Mouse (Mus musculus) layer of hippocampus, postnatal 10 days (tissue): ENCODE measurements around the gene Zfp180. TPM values are rescaled to one million over a fixed set of nuclear protein-coding genes. Genes with fewer than 3 reads are reported as not detected.
A peak's percentile ranks its signal among the peaks of the same experiment; 100 is the strongest.
"Not testable (repeated sequence)": the region's sequence is repeated elsewhere in the genome, so short reads cannot be mapped to it uniquely, and the experiment has no call there.

Source experiments
- DNase-seq, 2 experiments: peaks; one replicate each; pipeline ENCODE4 v3.0.0; 2021; ENCODE audit warnings: low spot score in 2 of 2
- long read RNA-seq: library from polyadenylated mRNA; stranded (forward); transcript quantifications from one replicate; pipeline ENCODE4 v2.0.0, GENCODE M21; 2023
- total RNA-seq, 2 experiments: library from RNA; stranded (reverse); gene quantifications; 2 replicates each; pipeline ENCODE4 v1.2.3; 2021

Zfp180 gene
- 10 to 100 TPM; 31.3 to 31.4 TPM for total RNA-seq
- long read RNA-seq, transcript Zfp180-201 (5 exons, 3,901 nt), result major isoform, 5 of 10 reads
- long read RNA-seq, partial matches to known transcripts, result 0 of 10 reads
- long read RNA-seq, other reads (novel, unspliced or antisense), result 5 of 10 reads

- DNase-seq, result peak; percentile 89 to 94
Observed at GRCm38 (mm10) chr7:24081634-24082431, at the start of gene Zfp180. Zfp180 (plus strand) TSS chr7:24081924.

GRCm38 (mm10) chr7:24052660-24053304 lies 28.9 kb upstream of the Zfp180 start, which contains the start of gene Vmn1r183:
Vmn1r183 (plus strand) TSS chr7:24053254.
- DNase-seq, result no peak

- DNase-seq, result not testable (repeated sequence)
Observed at GRCm38 (mm10) chr7:24074424-24074823, 7.3 kb upstream of the Zfp180 start.

- DNase-seq, result no peak
Observed at GRCm38 (mm10) chr7:24082457-24083235, 922 bp downstream of the Zfp180 start.

GRCm38 (mm10) chr7:24086871-24087270 lies 5.1 kb downstream of the Zfp180 start:
- DNase-seq, result no peak

GRCm38 (mm10) chr7:24087485-24088125 lies 5.9 kb downstream of the Zfp180 start:
- no peak for DNase-seq

GRCm38 (mm10) chr7:24104403-24104802 lies 22.7 kb downstream of the Zfp180 start:
- DNase-seq, result no peak

GRCm38 (mm10) chr7:24105144-24105703 lies 23.5 kb downstream of the Zfp180 start:
- no peak for DNase-seq

GRCm38 (mm10) chr7:24110839-24111238 lies 29.1 kb downstream of the Zfp180 start:
- no peak for DNase-seq

- DNase-seq, result peak in 1 of 2 experiments; percentile 25
Observed at GRCm38 (mm10) chr7:24111772-24112155, 30.0 kb downstream of the Zfp180 start.

- peak; percentile 68 to 77 for DNase-seq
Observed at GRCm38 (mm10) chr7:24112156-24112856, 30.6 kb downstream of the Zfp180 start, which contains the start of gene Zfp112. Zfp112 (plus strand) TSS chr7:24112314.

- peak; percentile 15 to 37 for DNase-seq
Observed at GRCm38 (mm10) chr7:24113001-24113400, 31.3 kb downstream of the Zfp180 start.

GRCm38 (mm10) chr7:24116655-24117054 lies 34.9 kb downstream of the Zfp180 start:
- DNase-seq, result no peak

GRCm38 (mm10) chr7:24133425-24133995 lies 51.8 kb downstream of the Zfp180 start:
- DNase-seq, result peak; percentile 7 to 14

- DNase-seq, result peak; percentile 84 to 85
Observed at GRCm38 (mm10) chr7:24133996-24134828, 52.5 kb downstream of the Zfp180 start, which contains the start of gene Zfp235. Zfp235 (plus strand) TSS chr7:24134169.

- DNase-seq, result peak in 1 of 2 experiments; percentile 1
Observed at GRCm38 (mm10) chr7:24142566-24142965, 60.8 kb downstream of the Zfp180 start.

- DNase-seq, result no peak
Observed at GRCm38 (mm10) chr7:24153272-24153671, 71.5 kb downstream of the Zfp180 start.
